Mouse (Mus musculus) fat pad, adult 2 months (tissue): ENCODE measurements around the gene Sbk1.
"Not testable (repeated sequence)": the region's sequence is repeated elsewhere in the genome, so short reads cannot be mapped to it uniquely, and the experiment has no call there.

Source experiments
- DNase-seq: peaks from one replicate; pipeline ENCODE4 v3.0.0-alpha.2; 2011; ENCODE audit warnings: low read depth, low spot score; ENCODE audit errors: extremely low read depth

The Sbk1 gene

GRCm38 (mm10) chr7:126263964-126264363, 8.5 kb upstream of the Sbk1 start:
- DNase-seq = no peak

- DNase-seq = no peak
Measured at GRCm38 (mm10) chr7:126265949-126266348, 6.5 kb upstream of the Sbk1 start.

- DNase-seq = no peak
Measured at GRCm38 (mm10) chr7:126266372-126266870, 6.0 kb upstream of the Sbk1 start.

- DNase-seq = no peak
Measured at GRCm38 (mm10) chr7:126267606-126268005, 4.8 kb upstream of the Sbk1 start.

- no peak for DNase-seq
Measured at GRCm38 (mm10) chr7:126272770-126273311, 422 bp downstream of the Sbk1 start.

GRCm38 (mm10) chr7:126273351-126274042, 1.1 kb downstream of the Sbk1 start:
- no peak for DNase-seq

- DNase-seq = no peak
Measured at GRCm38 (mm10) chr7:126274137-126274536, 1.7 kb downstream of the Sbk1 start.

- no peak for DNase-seq
Measured at GRCm38 (mm10) chr7:126274626-126275025, 2.2 kb downstream of the Sbk1 start.

- DNase-seq = no peak
Measured at GRCm38 (mm10) chr7:126275711-126276110, 3.3 kb downstream of the Sbk1 start.

GRCm38 (mm10) chr7:126276297-126276696, 3.9 kb downstream of the Sbk1 start:
- no peak for DNase-seq

- DNase-seq = no peak
Measured at GRCm38 (mm10) chr7:126277536-126278295, 5.3 kb downstream of the Sbk1 start.

GRCm38 (mm10) chr7:126278799-126279198, 6.4 kb downstream of the Sbk1 start:
- DNase-seq = no peak

GRCm38 (mm10) chr7:126279774-126280482, 7.5 kb downstream of the Sbk1 start:
- no peak for DNase-seq

GRCm38 (mm10) chr7:126280696-126281095, 8.3 kb downstream of the Sbk1 start:
- DNase-seq = no peak

GRCm38 (mm10) chr7:126281876-126282682, 9.7 kb downstream of the Sbk1 start:
- no peak for DNase-seq

GRCm38 (mm10) chr7:126282683-126282990, 10.2 kb downstream of the Sbk1 start:
- DNase-seq = not testable (repeated sequence)

- DNase-seq = no peak
Measured at GRCm38 (mm10) chr7:126284021-126284420, 11.6 kb downstream of the Sbk1 start.

GRCm38 (mm10) chr7:126284441-126284840, 12.0 kb downstream of the Sbk1 start:
- DNase-seq = no peak

- no peak for DNase-seq
Measured at GRCm38 (mm10) chr7:126284865-126285264, 12.4 kb downstream of the Sbk1 start.

- DNase-seq = no peak
Measured at GRCm38 (mm10) chr7:126285293-126286211, 13.1 kb downstream of the Sbk1 start.
